Mouse (Mus musculus): ENCODE measurements around the gene Adpgk. TPM values are rescaled to one million over a fixed set of nuclear protein-coding genes. Genes with fewer than 3 reads are reported as not detected.
"Not testable (repeated sequence)": the region's sequence is repeated elsewhere in the genome, so short reads cannot be mapped to it uniquely, and the experiment has no call there.

Gene Adpgk
- polyA plus RNA-seq, 1 experiment from 2014 or later: 43.9 TPM

GRCm38 (mm10) chr9:59339107-59339506 lies 47.7 kb downstream of the Adpgk start:
- H3K27ac ChIP-seq (ENCODE audit: low read depth, low read length): no peak overlapping the region
- WGBS: 91% methylated on average over 5 of the region's 5 CpGs
- H3K4me2 ChIP-seq: no peak overlapping the region
- no peaks in the 10 kb centered on the region for H3K36me3 ChIP-seq (ENCODE audit: control insufficient read depth, insufficient read depth, low read length)
- peaks cover 6% of the 10 kb centered on the region for H3K4me1 ChIP-seq (replicated peaks; ENCODE audit: control insufficient read depth, insufficient read depth, low read length)
- DNase-seq (ENCODE audit: low spot score) (no peak), ATAC-seq (replicated peaks; ENCODE audit: low FRiP score) (no peak)
- H3K4me3 ChIP-seq (ENCODE audit: low read depth, low read length): no peak overlapping the region
- H3K9me3 ChIP-seq (ENCODE audit: control insufficient read depth, low read length): no peaks in the 10 kb centered on the region
- H3K9ac ChIP-seq (ENCODE audit: low read depth, low read length): no peak overlapping the region
- no peaks in the 10 kb centered on the region for H3K27me3 ChIP-seq (replicated peaks; ENCODE audit: control insufficient read depth, insufficient read depth, low read length)

GRCm38 (mm10) chr9:59340002-59340401 lies 48.6 kb downstream of the Adpgk start:
- no peaks in the 10 kb centered on the region for H3K9me3 ChIP-seq (ENCODE audit: control insufficient read depth, low read length)
- H3K4me2 ChIP-seq: no peak overlapping the region
- H3K4me1 ChIP-seq (replicated peaks; ENCODE audit: control insufficient read depth, insufficient read depth, low read length): peaks cover 6% of the 10 kb centered on the region
- WGBS: 69% methylated on average over 8 of the region's 9 CpGs
- no peaks in the 10 kb centered on the region for H3K36me3 ChIP-seq (ENCODE audit: control insufficient read depth, insufficient read depth, low read length)
- no peak for ATAC-seq (replicated peaks; ENCODE audit: low FRiP score)
- DNase-seq (ENCODE audit: low spot score): no peak
- H3K9ac ChIP-seq (ENCODE audit: low read depth, low read length): no peak overlapping the region
- no peak overlapping the region for H3K4me3 ChIP-seq (ENCODE audit: low read depth, low read length)
- H3K27ac ChIP-seq (ENCODE audit: low read depth, low read length): no peak overlapping the region
- H3K27me3 ChIP-seq (replicated peaks; ENCODE audit: control insufficient read depth, insufficient read depth, low read length): no peaks in the 10 kb centered on the region

GRCm38 (mm10) chr9:59346176-59346575 lies 54.8 kb downstream of the Adpgk start:
- H3K4me1 ChIP-seq (replicated peaks; ENCODE audit: control insufficient read depth, insufficient read depth, low read length): 0 out of 2 replicates have a peak, but pooled peaks cover 4% of the 10 kb centered on the region
- ATAC-seq (replicated peaks; ENCODE audit: low FRiP score): no peak
- H3K9ac ChIP-seq (ENCODE audit: low read depth, low read length): no peak overlapping the region
- 29% methylated on average over 2 of the region's 2 CpGs for WGBS
- no peaks in the 10 kb centered on the region for H3K9me3 ChIP-seq (ENCODE audit: control insufficient read depth, low read length)
- H3K36me3 ChIP-seq (ENCODE audit: control insufficient read depth, insufficient read depth, low read length): no peaks in the 10 kb centered on the region
- H3K27me3 ChIP-seq (replicated peaks; ENCODE audit: control insufficient read depth, insufficient read depth, low read length): no peaks in the 10 kb centered on the region
- no peak for DNase-seq (ENCODE audit: low spot score)
- H3K27ac ChIP-seq (ENCODE audit: low read depth, low read length): no peak overlapping the region
- H3K4me3 ChIP-seq (ENCODE audit: low read depth, low read length): no peak overlapping the region
- H3K4me2 ChIP-seq: no peak overlapping the region

- 15% methylated on average over 15 of the region's 15 CpGs for WGBS
- H3K36me3 ChIP-seq (ENCODE audit: control insufficient read depth, insufficient read depth, low read length): no peaks in the 10 kb centered on the region
- H3K4me1 ChIP-seq (replicated peaks; ENCODE audit: control insufficient read depth, insufficient read depth, low read length): peaks cover 4% of the 10 kb centered on the region; the same call in 1 of the 2 replicates
- H3K9ac ChIP-seq (ENCODE audit: low read depth, low read length): peak overlapping the region; percentile 70
- DNase-seq (ENCODE audit: low spot score) (no peak), ATAC-seq (replicated peaks; ENCODE audit: low FRiP score) (peak; percentile 18; the same call in 1 of the 2 replicates)
- H3K4me3 ChIP-seq (ENCODE audit: low read depth, low read length): peak overlapping the region; percentile 69
- H3K4me2 ChIP-seq: peak overlapping the region; percentile 75
- H3K27me3 ChIP-seq (replicated peaks; ENCODE audit: control insufficient read depth, insufficient read depth, low read length): no peaks in the 10 kb centered on the region
- H3K9me3 ChIP-seq (ENCODE audit: control insufficient read depth, low read length): no peaks in the 10 kb centered on the region
- peak overlapping the region; percentile 65; the same call in 1 of the 2 replicates for H3K27ac ChIP-seq (ENCODE audit: low read depth, low read length)
Observed at GRCm38 (mm10) chr9:59352586-59353252, 61.4 kb downstream of the Adpgk start.

GRCm38 (mm10) chr9:59353253-59353639 lies 61.9 kb downstream of the Adpgk start, which contains the start of gene Bbs4:
Gene Bbs4, minus strand, starts transcription at chr9:59353508.
- under 1% methylated on average over 32 of the region's 32 CpGs for WGBS
- peak within 1 kb of the TSS; percentile 69 for H3K4me3 ChIP-seq (ENCODE audit: low read depth, low read length)
- H3K4me1 ChIP-seq (replicated peaks; ENCODE audit: control insufficient read depth, insufficient read depth, low read length): peaks cover 4% of the 10 kb centered on the region; the same call in 1 of the 2 replicates
- DNase-seq (ENCODE audit: low spot score) (peak; percentile 93), ATAC-seq (replicated peaks; ENCODE audit: low FRiP score) (peak; percentile 98)
- H3K27me3 ChIP-seq (replicated peaks; ENCODE audit: control insufficient read depth, insufficient read depth, low read length): no peaks in the 10 kb centered on the region
- no peaks in the 10 kb centered on the region for H3K9me3 ChIP-seq (ENCODE audit: control insufficient read depth, low read length)
- H3K27ac ChIP-seq (ENCODE audit: low read depth, low read length): peak within 1 kb of the TSS; percentile 65; the same call in 1 of the 2 replicates
- peak within 1 kb of the TSS; percentile 70 for H3K9ac ChIP-seq (ENCODE audit: low read depth, low read length)
- peak within 1 kb of the TSS; percentile 75 for H3K4me2 ChIP-seq
- H3K36me3 ChIP-seq (ENCODE audit: control insufficient read depth, insufficient read depth, low read length): no peaks in the 10 kb centered on the region

GRCm38 (mm10) chr9:59358041-59358440 lies 66.7 kb downstream of the Adpgk start:
- not testable (repeated sequence) for ATAC-seq (replicated peaks; ENCODE audit: low FRiP score); H3K27me3 ChIP-seq (replicated peaks; ENCODE audit: control insufficient read depth, insufficient read depth, low read length); H3K9ac ChIP-seq (ENCODE audit: low read depth, low read length); H3K4me1 ChIP-seq (replicated peaks; ENCODE audit: control insufficient read depth, insufficient read depth, low read length); H3K4me3 ChIP-seq (ENCODE audit: low read depth, low read length); H3K36me3 ChIP-seq (ENCODE audit: control insufficient read depth, insufficient read depth, low read length); H3K27ac ChIP-seq (ENCODE audit: low read depth, low read length); H3K4me2 ChIP-seq; DNase-seq (ENCODE audit: low spot score); H3K9me3 ChIP-seq (ENCODE audit: control insufficient read depth, low read length)
- WGBS: 38% methylated on average over 1 of the region's 1 CpGs

GRCm38 (mm10) chr9:59360487-59360886 lies 69.1 kb downstream of the Adpgk start:
- DNase-seq (ENCODE audit: low spot score): not testable (repeated sequence)
- 64% methylated on average over 1 of the region's 3 CpGs for WGBS

GRCm38 (mm10) chr9:59369220-59369619 lies 77.9 kb downstream of the Adpgk start:
- H3K9ac ChIP-seq (ENCODE audit: low read depth, low read length): no peak overlapping the region
- no peaks in the 10 kb centered on the region for H3K4me1 ChIP-seq (replicated peaks; ENCODE audit: control insufficient read depth, insufficient read depth, low read length)
- 63% methylated on average over 5 of the region's 5 CpGs for WGBS
- H3K4me2 ChIP-seq: no peak overlapping the region
- H3K9me3 ChIP-seq (ENCODE audit: control insufficient read depth, low read length): peaks cover 6% of the 10 kb centered on the region; the same call in 1 of the 2 replicates
- no peaks in the 10 kb centered on the region for H3K36me3 ChIP-seq (ENCODE audit: control insufficient read depth, insufficient read depth, low read length)
- H3K4me3 ChIP-seq (ENCODE audit: low read depth, low read length): no peak overlapping the region
- no peak overlapping the region for H3K27ac ChIP-seq (ENCODE audit: low read depth, low read length)
- DNase-seq (ENCODE audit: low spot score) (no peak), ATAC-seq (replicated peaks; ENCODE audit: low FRiP score) (no peak)
- no peaks in the 10 kb centered on the region for H3K27me3 ChIP-seq (replicated peaks; ENCODE audit: control insufficient read depth, insufficient read depth, low read length)

More at GRCm38 (mm10) chr9:59360487-59360886, 69.1 kb downstream of the Adpgk start:
- not testable (repeated sequence) for ATAC-seq (replicated peaks; ENCODE audit: low FRiP score); H3K9me3 ChIP-seq (ENCODE audit: control insufficient read depth, low read length); H3K4me1 ChIP-seq (replicated peaks; ENCODE audit: control insufficient read depth, insufficient read depth, low read length); H3K36me3 ChIP-seq (ENCODE audit: control insufficient read depth, insufficient read depth, low read length); H3K27ac ChIP-seq (ENCODE audit: low read depth, low read length); H3K4me3 ChIP-seq (ENCODE audit: low read depth, low read length); H3K9ac ChIP-seq (ENCODE audit: low read depth, low read length); H3K4me2 ChIP-seq; H3K27me3 ChIP-seq (replicated peaks; ENCODE audit: control insufficient read depth, insufficient read depth, low read length)

GRCm38 (mm10) chr9:59369646-59370045 lies 78.3 kb downstream of the Adpgk start:
- 85% methylated on average over 9 of the region's 9 CpGs for WGBS
- H3K36me3 ChIP-seq (ENCODE audit: control insufficient read depth, insufficient read depth, low read length): no peaks in the 10 kb centered on the region

More at GRCm38 (mm10) chr9:59369646-59370045, 78.3 kb downstream of the Adpgk start:
- DNase-seq (ENCODE audit: low spot score) (no peak), ATAC-seq (replicated peaks; ENCODE audit: low FRiP score) (no peak)
- Histone ChIP-seq H3K9me3 (ENCODE audit: control insufficient read depth, low read length) (peaks cover 6% of the 10 kb centered on the region; the same call in 1 of the 2 replicates), H3K4me3 (ENCODE audit: low read depth, low read length) (no peak overlapping the region), H3K4me2 (no peak overlapping the region), H3K9ac (ENCODE audit: low read depth, low read length) (no peak overlapping the region), H3K27me3 (replicated peaks; ENCODE audit: control insufficient read depth, insufficient read depth, low read length) (no peaks in the 10 kb centered on the region), H3K27ac (ENCODE audit: low read depth, low read length) (no peak overlapping the region), H3K4me1 (replicated peaks; ENCODE audit: control insufficient read depth, insufficient read depth, low read length) (no peaks in the 10 kb centered on the region)

All from liver, embryonic 11.5 days (tissue).